Mouse (Mus musculus) forelimb bud, embryonic 11.5 days (tissue): ENCODE data around the gene Frmd4a.
A peak's percentile ranks its signal among the peaks of the same experiment; 100 is the strongest.

ENCODE experiments used
- DNase-seq: peaks from one replicate; pipeline ENCODE4 v3.0.0-alpha.2; 2012; ENCODE audit warnings: low read depth, low spot score

Gene Frmd4a

GRCm38 (mm10) chr2:4486185-4486584 is 468.7 kb downstream of the Frmd4a start:
- no peak for DNase-seq

GRCm38 (mm10) chr2:4487280-4487679 is 469.8 kb downstream of the Frmd4a start:
- DNase-seq = no peak

- DNase-seq = no peak
Measured at GRCm38 (mm10) chr2:4490845-4491244, 473.3 kb downstream of the Frmd4a start.

- DNase-seq = peak; percentile 87
Measured at GRCm38 (mm10) chr2:4492485-4493481, 475.3 kb downstream of the Frmd4a start.

GRCm38 (mm10) chr2:4494478-4494877 is 477.0 kb downstream of the Frmd4a start:
- no peak for DNase-seq

GRCm38 (mm10) chr2:4499257-4499656 is 481.7 kb downstream of the Frmd4a start:
- DNase-seq = peak; percentile 88

GRCm38 (mm10) chr2:4499916-4500315 is 482.4 kb downstream of the Frmd4a start:
- DNase-seq = no peak

- DNase-seq = no peak
Measured at GRCm38 (mm10) chr2:4501257-4502027, 483.9 kb downstream of the Frmd4a start.

- no peak for DNase-seq
Measured at GRCm38 (mm10) chr2:4504413-4504812, 486.9 kb downstream of the Frmd4a start.

- no peak for DNase-seq
Measured at GRCm38 (mm10) chr2:4505695-4506094, 488.2 kb downstream of the Frmd4a start.

- no peak for DNase-seq
Measured at GRCm38 (mm10) chr2:4506659-4507058, 489.1 kb downstream of the Frmd4a start.

GRCm38 (mm10) chr2:4507887-4508615 is 490.5 kb downstream of the Frmd4a start:
- DNase-seq = no peak

- no peak for DNase-seq
Measured at GRCm38 (mm10) chr2:4508959-4509615, 491.6 kb downstream of the Frmd4a start.

GRCm38 (mm10) chr2:4509739-4510138 is 492.2 kb downstream of the Frmd4a start:
- DNase-seq = no peak

GRCm38 (mm10) chr2:4510208-4511079 is 492.9 kb downstream of the Frmd4a start:
- no peak for DNase-seq

- no peak for DNase-seq
Measured at GRCm38 (mm10) chr2:4511080-4511386, 493.5 kb downstream of the Frmd4a start.

GRCm38 (mm10) chr2:4512607-4513006 is 495.1 kb downstream of the Frmd4a start:
- DNase-seq = no peak

GRCm38 (mm10) chr2:4515910-4516309 is 498.4 kb downstream of the Frmd4a start:
- no peak for DNase-seq

- DNase-seq = no peak
Measured at GRCm38 (mm10) chr2:4516819-4517552, 499.5 kb downstream of the Frmd4a start.
